ENCODE assay signal across 25 mouse cellular contexts in genomic region chr1:189605598-189606126, GRCm38 (mm10).
"Had no signal": no experiment of that assay in that cellular context is flagged by ENCODE, and none has a peak within 500 bp of the region (broad histone marks: within the 10 kb centered on the region; RNA-seq: fewer than 3 reads in every experiment).

No protein-coding gene starts in this region.

- H3K9me3 ChIP-seq: heart, embryonic 10.5 days; kidney, embryonic 15.5 days; limb, embryonic 13.5 days; limb, embryonic 15.5 days had no signal

- H3K4me3 ChIP-seq: gastrocnemius, adult 2 months; heart, embryonic 10.5 days; heart, embryonic 12.5 days; hindbrain, embryonic 10.5 days; hindbrain, embryonic 12.5 days; kidney, embryonic 15.5 days; layer of hippocampus, adult 2 months; left cerebral cortex, adult 2 months; limb, embryonic 13.5 days; limb, embryonic 15.5 days had no signal

- H3K4me1 ChIP-seq: heart, embryonic 10.5 days; heart, embryonic 12.5 days; hindbrain, embryonic 12.5 days; limb, embryonic 15.5 days had no signal

- H3K36me3 ChIP-seq: heart, embryonic 10.5 days; heart, embryonic 12.5 days; hindbrain, embryonic 10.5 days; hindbrain, embryonic 12.5 days; kidney, embryonic 15.5 days; limb, embryonic 13.5 days; limb, embryonic 15.5 days had no signal

- H3K27me3 ChIP-seq: hindbrain, embryonic 12.5 days; kidney, embryonic 15.5 days; limb, embryonic 13.5 days; limb, embryonic 15.5 days had no signal

- ATAC-seq: hindbrain, embryonic 16.5 days; intestine, embryonic 16.5 days had no signal

- H3K9ac ChIP-seq: heart, embryonic 12.5 days; hindbrain, embryonic 12.5 days; hindbrain, embryonic 14.5 days; kidney, embryonic 15.5 days; limb, embryonic 13.5 days; limb, embryonic 15.5 days had no signal

- H3K27ac ChIP-seq: gastrocnemius, adult 2 months; heart, embryonic 10.5 days; hindbrain, embryonic 10.5 days; hindbrain, embryonic 12.5 days; hindbrain, embryonic 14.5 days; kidney, embryonic 15.5 days; kidney, postnatal 0 days; layer of hippocampus, adult 2 months; left cerebral cortex, adult 2 months; limb, embryonic 13.5 days; limb, embryonic 15.5 days had no signal

- DNase-seq: gastrocnemius, adult 2 months; gastrocnemius, postnatal 10 days; gastrocnemius, postnatal 25 days; heart, adult 18-20 months; heart, postnatal 10 days; heart, postnatal 4 days; kidney, adult 11 months; kidney, adult 2 months; kidney, adult 9 months; kidney, postnatal 25 days; kidney, postnatal 4 days; left cerebral cortex, postnatal 4 days had no signal

- H3K4me2 ChIP-seq: heart, embryonic 12.5 days; hindbrain, embryonic 12.5 days; hindbrain, embryonic 14.5 days; kidney, embryonic 15.5 days; limb, embryonic 13.5 days; limb, embryonic 15.5 days had no signal
